Mouse (Mus musculus): ENCODE results near the gene Gm3776. TPM values are rescaled to one million over a fixed set of nuclear protein-coding genes. Genes with fewer than 3 reads are reported as not detected.
"Not testable (repeated sequence)": the region's sequence is repeated elsewhere in the genome, so short reads cannot be mapped to it uniquely, and the experiment has no call there.

The Gm3776 gene
- polyA plus RNA-seq (2015; fragmentation: Nextera tagmentation; extraction: Ambion mirVana), result not detected in 2 replicates

DNA sequence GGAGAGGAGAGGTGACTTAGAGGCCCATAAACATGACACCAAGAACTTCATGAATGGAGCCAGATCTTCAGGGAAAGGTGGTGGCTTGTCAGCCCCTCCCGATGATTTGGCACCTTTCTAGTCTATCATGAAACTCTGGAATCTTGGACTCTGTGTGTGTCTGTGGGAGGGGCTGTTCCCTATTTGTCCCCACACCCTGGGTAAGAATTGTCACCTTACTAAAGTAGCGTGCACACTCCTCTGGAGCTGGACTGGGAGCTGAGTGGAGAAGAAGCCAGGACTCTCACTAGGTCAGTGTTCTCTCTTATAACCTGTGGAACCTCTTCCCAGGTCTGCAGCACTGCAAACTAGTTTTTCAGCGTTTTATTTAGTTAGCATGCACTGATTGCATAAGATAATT lies at the start of gene Gm3776:
Gene Gm3776, plus strand, starts transcription at position 216 of the 400 bp plus-strand sequence.
- H3K27me3 ChIP-seq (replicated peaks); H3K36me3 ChIP-seq (replicated peaks); H3K4me3 ChIP-seq; H3K4me2 ChIP-seq; H3K9ac ChIP-seq; H3K4me1 ChIP-seq; ATAC-seq (replicated peaks); H3K9me3 ChIP-seq; H3K27ac ChIP-seq: not testable (repeated sequence)
- WGBS, result 92% methylated on average over 1 of the region's 3 CpGs

DNA sequence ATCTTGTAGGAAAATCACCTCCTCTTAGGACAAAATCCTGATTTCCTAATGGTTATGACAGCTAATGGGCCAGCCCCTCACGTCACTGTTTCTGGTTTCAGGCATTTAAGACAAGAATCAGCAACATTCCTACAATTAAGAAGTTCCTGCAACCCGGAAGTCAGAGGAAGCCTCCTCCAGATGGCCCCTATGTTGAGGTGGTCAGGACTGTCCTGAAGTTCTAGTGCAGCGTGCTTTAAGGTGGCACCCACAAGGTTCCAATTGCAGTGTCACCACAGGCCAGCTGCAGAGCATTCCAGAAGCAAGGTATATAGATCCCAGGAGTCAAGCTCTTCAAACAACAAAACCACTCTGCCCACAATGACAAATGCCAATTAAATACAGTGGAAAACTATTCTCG lies 48.0 kb upstream of the Gm3776 start:
- 84% methylated on average over 4 of the region's 4 CpGs for WGBS
- no peak for ATAC-seq (replicated peaks)

DNA sequence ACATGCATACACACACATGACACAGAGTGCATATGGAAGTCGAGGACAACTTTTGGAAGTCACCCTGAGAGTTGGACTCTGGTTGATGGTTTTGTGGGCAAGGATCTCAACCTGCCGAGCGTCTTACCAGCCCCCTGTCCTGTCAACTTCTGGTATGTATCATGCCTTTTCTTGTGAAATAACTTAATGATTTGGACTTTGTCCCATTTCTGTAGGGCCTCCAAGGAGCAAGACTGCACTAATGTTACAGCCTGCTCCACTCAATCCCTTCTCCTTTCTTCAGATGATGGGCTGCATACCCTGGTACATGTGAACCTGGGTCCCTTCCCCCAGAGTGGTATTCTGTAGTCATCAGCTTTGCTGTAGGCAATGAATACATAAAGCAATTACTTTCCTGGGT lies 46.9 kb upstream of the Gm3776 start:
- no peak overlapping the region for H3K27ac ChIP-seq
- H3K27me3 ChIP-seq (replicated peaks), result no peaks in the 10 kb centered on the region
- H3K4me2 ChIP-seq, result no peak overlapping the region
- WGBS, result 98% methylated on average over 3 of the region's 3 CpGs
- H3K36me3 ChIP-seq (replicated peaks), result no peaks in the 10 kb centered on the region
- no peak overlapping the region for H3K9ac ChIP-seq
- H3K4me3 ChIP-seq, result no peak overlapping the region
- no peaks in the 10 kb centered on the region for H3K9me3 ChIP-seq
- ATAC-seq (replicated peaks), result no peak
- H3K4me1 ChIP-seq, result no peaks in the 10 kb centered on the region

More for the DNA sequence above, 48.0 kb upstream of the Gm3776 start:
- H3K4me2 ChIP-seq, result no peak overlapping the region
- H3K36me3 ChIP-seq (replicated peaks), result no peaks in the 10 kb centered on the region
- no peak overlapping the region for H3K9ac ChIP-seq
- no peaks in the 10 kb centered on the region for H3K27me3 ChIP-seq (replicated peaks)
- no peak overlapping the region for H3K27ac ChIP-seq
- no peak overlapping the region for H3K4me3 ChIP-seq
- H3K9me3 ChIP-seq, result no peaks in the 10 kb centered on the region
- no peaks in the 10 kb centered on the region for H3K4me1 ChIP-seq

DNA sequence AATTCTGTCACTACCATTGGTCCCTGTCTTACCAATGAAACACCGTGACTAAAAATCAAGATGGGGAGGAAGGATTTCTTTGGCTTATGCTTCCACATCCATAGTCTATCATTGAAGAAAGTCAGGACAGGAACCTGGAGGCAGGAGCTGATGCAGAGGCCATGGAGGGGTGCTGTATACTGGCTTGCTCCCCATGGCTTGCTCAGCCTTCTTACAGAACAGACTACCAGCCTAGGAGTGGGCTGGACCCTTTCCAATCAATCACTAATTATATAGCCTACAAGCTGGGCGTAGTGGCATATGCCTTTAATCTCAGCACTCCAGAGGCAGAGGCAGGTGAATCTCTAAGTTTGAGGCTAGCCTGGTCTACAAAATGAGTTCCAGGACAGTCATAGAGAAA lies 46.1 kb upstream of the Gm3776 start:
- Histone ChIP-seq H3K27me3 (replicated peaks) (no peaks in the 10 kb centered on the region), H3K9ac (no peak overlapping the region), H3K36me3 (replicated peaks) (no peaks in the 10 kb centered on the region), H3K27ac (no peak overlapping the region), H3K4me3 (no peak overlapping the region), H3K9me3 (no peaks in the 10 kb centered on the region), H3K4me2 (no peak overlapping the region), H3K4me1 (no peaks in the 10 kb centered on the region)
- 99% methylated on average over 2 of the region's 2 CpGs for WGBS
- ATAC-seq (replicated peaks), result no peak

- H3K4me1 ChIP-seq, result no peaks in the 10 kb centered on the region
- no peak overlapping the region for H3K27ac ChIP-seq
- WGBS, result 94% methylated on average over 3 of the region's 3 CpGs
- no peaks in the 10 kb centered on the region for H3K9me3 ChIP-seq
- no peaks in the 10 kb centered on the region for H3K36me3 ChIP-seq (replicated peaks)
- no peak for ATAC-seq (replicated peaks)
- no peak overlapping the region for H3K4me3 ChIP-seq
- H3K4me2 ChIP-seq, result no peak overlapping the region
- no peak overlapping the region for H3K9ac ChIP-seq
- H3K27me3 ChIP-seq (replicated peaks), result no peaks in the 10 kb centered on the region
Observed at GRCm38 (mm10) chr9:78211521-78211920, 45.4 kb upstream of the Gm3776 start.

DNA sequence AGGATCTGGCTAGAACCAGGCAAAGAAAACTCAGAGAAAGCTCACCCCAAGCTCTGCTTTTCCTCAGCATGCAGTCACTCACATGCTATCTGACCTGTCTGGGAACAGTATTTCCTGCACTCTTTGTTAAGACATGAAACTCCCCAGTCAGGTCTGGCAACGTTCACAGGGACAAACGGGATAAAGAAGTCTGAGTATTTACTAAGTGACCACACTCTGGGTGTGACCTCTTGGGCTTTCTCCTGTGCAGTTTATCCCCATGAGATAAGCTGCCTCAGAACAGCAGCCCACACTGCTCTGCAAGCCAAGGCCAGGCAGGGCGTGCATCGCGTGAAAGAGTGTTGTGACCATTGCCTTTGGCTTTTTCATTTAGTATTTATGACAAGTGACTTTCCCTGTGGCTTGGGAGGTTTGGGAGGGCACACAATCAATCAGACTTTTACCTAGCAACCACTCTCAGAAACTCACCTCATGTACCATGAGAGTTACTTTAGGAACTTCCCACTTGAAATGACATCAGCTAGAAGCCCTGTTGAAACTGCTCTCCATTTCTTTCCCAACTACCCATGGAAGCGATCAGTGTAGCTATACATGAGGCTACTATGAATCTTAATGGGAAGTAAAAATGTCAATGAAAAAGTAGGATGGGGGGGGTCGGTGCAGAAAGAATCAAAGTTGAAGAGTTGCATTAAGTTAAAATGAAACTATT lies 44.4 kb upstream of the Gm3776 start:
- no peak for ATAC-seq (replicated peaks)
- H3K9me3 ChIP-seq, result no peaks in the 10 kb centered on the region
- no peaks in the 10 kb centered on the region for H3K36me3 ChIP-seq (replicated peaks)
- H3K4me2 ChIP-seq, result no peak overlapping the region
- WGBS, result 86% methylated on average over 7 of the region's 7 CpGs
- no peak overlapping the region for H3K27ac ChIP-seq
- H3K27me3 ChIP-seq (replicated peaks), result no peaks in the 10 kb centered on the region
- H3K4me3 ChIP-seq, result no peak overlapping the region
- H3K4me1 ChIP-seq, result no peaks in the 10 kb centered on the region
- no peak overlapping the region for H3K9ac ChIP-seq

DNA sequence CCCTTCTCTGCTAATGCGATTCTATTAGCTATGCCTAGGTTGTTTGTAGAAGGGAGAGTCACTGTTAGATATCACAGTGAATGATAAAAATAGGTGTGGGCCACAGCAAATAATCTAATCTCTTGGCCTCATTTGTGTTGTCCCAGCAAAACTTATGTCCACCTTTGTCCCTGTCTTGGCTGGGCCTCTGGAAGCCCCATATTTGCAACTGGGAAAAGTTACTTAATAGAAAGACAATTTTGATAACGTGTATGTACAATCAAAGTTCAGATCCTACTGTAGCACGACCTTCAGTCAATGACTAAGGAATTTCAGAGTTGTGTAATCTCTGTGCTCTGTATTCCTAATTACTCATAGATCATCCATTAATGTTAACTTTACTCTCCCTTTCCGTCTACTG lies 39.9 kb upstream of the Gm3776 start:
- Histone ChIP-seq H3K4me2 (no peak overlapping the region), H3K9me3 (no peaks in the 10 kb centered on the region), H3K4me1 (no peaks in the 10 kb centered on the region), H3K27me3 (replicated peaks) (no peaks in the 10 kb centered on the region), H3K4me3 (no peak overlapping the region), H3K9ac (no peak overlapping the region), H3K27ac (no peak overlapping the region), H3K36me3 (replicated peaks) (no peaks in the 10 kb centered on the region)
- no peak for ATAC-seq (replicated peaks)
- 82% methylated on average over 4 of the region's 4 CpGs for WGBS

- no peaks in the 10 kb centered on the region for H3K36me3 ChIP-seq (replicated peaks)
- no peak overlapping the region for H3K9ac ChIP-seq
- H3K4me3 ChIP-seq, result no peak overlapping the region
- no peaks in the 10 kb centered on the region for H3K9me3 ChIP-seq
- no peak overlapping the region for H3K4me2 ChIP-seq
- 78% methylated on average over 8 of the region's 8 CpGs for WGBS
- H3K4me1 ChIP-seq, result no peaks in the 10 kb centered on the region
- H3K27ac ChIP-seq, result no peak overlapping the region
- no peak for ATAC-seq (replicated peaks)
- H3K27me3 ChIP-seq (replicated peaks), result no peaks in the 10 kb centered on the region
Observed at GRCm38 (mm10) chr9:78222616-78223015, 34.3 kb upstream of the Gm3776 start.

DNA sequence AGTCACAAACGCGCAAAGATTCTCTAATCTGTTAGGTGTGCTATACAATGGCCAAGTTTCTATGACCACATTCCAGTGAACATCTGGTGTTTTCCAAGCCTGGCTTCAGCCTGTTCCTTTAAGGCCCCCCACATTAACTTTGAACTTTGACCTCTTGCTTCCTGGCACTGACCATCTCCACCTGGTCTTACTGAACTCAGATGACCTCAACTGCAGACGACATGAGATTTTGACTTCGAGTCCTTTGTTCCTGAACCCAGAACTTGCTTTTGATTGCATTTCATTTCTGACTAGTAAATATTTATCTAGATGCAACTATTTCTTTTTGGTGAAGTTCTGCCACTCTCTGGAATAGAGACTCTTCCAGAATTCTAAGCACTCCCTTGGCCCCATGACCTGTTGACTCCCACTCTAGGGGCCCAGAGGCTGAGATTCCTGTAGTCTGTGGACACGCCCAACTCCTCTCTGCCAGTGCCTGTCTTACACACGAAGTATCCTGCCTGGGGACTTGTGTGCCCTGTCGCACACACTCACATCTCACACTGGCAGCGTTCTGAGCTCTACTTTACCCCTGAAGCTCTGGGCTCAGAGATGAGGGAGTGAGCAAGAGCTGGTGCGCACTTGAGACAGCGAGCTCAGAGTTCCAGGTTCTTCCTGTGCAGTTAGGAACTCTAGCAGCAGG lies 33.6 kb upstream of the Gm3776 start:
- ATAC-seq (replicated peaks), result no peak
- Histone ChIP-seq H3K27me3 (replicated peaks) (no peaks in the 10 kb centered on the region), H3K9ac (no peak overlapping the region), H3K9me3 (no peaks in the 10 kb centered on the region), H3K27ac (no peak overlapping the region), H3K4me3 (no peak overlapping the region), H3K36me3 (replicated peaks) (no peaks in the 10 kb centered on the region), H3K4me2 (no peak overlapping the region), H3K4me1 (no peaks in the 10 kb centered on the region)
- WGBS, result 81% methylated on average over 10 of the region's 10 CpGs

DNA sequence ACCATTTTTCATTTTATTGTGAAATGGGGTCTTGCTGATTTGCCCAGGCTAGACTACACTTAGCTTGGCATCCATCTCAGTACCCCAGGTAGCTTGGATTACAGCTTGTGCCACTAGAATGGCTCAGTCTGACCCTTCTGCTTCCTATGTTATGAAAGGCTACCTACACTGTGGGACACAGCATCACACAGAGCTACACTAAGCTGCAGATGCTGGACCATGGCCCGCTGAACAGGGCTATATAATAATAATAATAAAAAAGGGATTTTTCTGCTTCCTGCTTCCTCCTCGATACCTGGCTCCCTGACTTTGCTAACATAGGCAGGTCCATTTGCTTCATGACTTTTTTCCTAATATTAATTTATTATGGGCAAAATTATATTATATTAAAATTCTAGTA lies 32.5 kb upstream of the Gm3776 start:
- Histone ChIP-seq H3K4me3 (no peak overlapping the region), H3K27me3 (replicated peaks) (no peaks in the 10 kb centered on the region), H3K36me3 (replicated peaks) (no peaks in the 10 kb centered on the region), H3K27ac (no peak overlapping the region), H3K9ac (no peak overlapping the region), H3K9me3 (no peaks in the 10 kb centered on the region), H3K4me2 (no peak overlapping the region), H3K4me1 (no peaks in the 10 kb centered on the region)
- ATAC-seq (replicated peaks), result no peak
- WGBS, result 88% methylated on average over 2 of the region's 2 CpGs

DNA sequence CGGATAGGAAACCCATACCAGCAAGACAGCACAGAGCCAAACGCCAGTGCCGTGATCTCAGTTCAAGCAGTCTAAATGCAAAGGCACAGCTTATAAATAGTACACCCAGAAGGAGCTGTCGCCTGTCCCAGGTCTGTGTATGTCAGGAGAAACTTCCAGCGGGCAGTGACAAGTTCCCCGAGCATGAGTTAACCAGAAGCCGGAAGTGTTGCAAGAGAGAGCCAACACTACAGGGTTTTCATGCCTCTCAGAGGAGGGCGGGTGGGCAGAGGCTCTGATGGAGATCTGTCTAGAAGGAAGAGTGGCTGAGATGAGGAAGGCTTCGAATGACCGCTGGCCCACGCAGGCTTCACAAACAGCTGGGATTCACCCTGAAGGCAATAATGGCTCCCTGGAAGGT lies 31.6 kb upstream of the Gm3776 start:
- 85% methylated on average over 11 of the region's 11 CpGs for WGBS
- H3K9ac ChIP-seq, result no peak overlapping the region
- H3K4me3 ChIP-seq, result no peak overlapping the region
- H3K4me1 ChIP-seq, result no peaks in the 10 kb centered on the region
- ATAC-seq (replicated peaks), result no peak
- H3K9me3 ChIP-seq, result no peaks in the 10 kb centered on the region
- H3K4me2 ChIP-seq, result no peak overlapping the region
- no peak overlapping the region for H3K27ac ChIP-seq
- H3K36me3 ChIP-seq (replicated peaks), result no peaks in the 10 kb centered on the region
- H3K27me3 ChIP-seq (replicated peaks), result no peaks in the 10 kb centered on the region

DNA sequence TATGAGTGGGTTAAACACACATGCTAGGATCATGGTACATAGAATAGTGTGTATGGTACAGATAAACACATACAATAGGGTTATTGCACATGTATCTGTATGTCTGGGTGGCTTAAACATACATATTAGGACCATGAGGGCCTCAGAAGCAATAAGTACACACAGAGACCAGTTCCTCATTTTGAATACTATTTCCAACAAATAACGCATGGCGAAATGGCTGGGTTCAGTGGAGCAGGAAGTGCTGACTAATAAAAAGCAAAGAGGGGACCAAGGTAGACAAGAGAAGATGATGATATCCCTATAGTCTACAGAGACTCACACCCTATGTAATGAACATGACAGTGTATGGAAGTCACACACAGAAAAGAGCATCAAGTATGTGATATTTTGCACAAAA lies 28.8 kb upstream of the Gm3776 start:
- H3K9ac ChIP-seq, result no peak overlapping the region
- H3K27ac ChIP-seq, result no peak overlapping the region
- no peaks in the 10 kb centered on the region for H3K36me3 ChIP-seq (replicated peaks)
- no peak overlapping the region for H3K4me2 ChIP-seq
- WGBS, result 95% methylated on average over 2 of the region's 2 CpGs
- no peaks in the 10 kb centered on the region for H3K4me1 ChIP-seq
- H3K27me3 ChIP-seq (replicated peaks), result no peaks in the 10 kb centered on the region
- no peak overlapping the region for H3K4me3 ChIP-seq
- ATAC-seq (replicated peaks), result no peak
- H3K9me3 ChIP-seq, result no peaks in the 10 kb centered on the region

DNA sequence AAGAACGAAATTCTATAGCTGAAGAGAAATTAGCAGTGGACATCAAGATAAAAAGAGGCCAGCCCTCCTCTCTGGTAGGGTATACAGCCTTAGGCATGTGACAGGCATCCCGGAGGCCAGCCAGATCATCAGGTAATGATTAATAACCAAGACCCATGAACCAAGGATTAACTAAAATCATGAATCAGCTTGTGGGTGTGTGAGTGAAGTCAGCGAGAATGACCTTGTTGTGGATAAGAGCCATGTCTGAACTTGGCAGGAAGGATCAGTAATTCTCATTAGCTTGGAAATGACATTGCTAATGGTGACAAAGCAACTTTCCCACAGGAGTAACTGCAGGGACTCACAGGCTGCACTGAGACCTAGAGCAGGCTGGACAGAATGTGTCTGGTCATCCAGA lies 27.3 kb upstream of the Gm3776 start:
- 83% methylated on average over 3 of the region's 3 CpGs for WGBS
- H3K27me3 ChIP-seq (replicated peaks); H3K36me3 ChIP-seq (replicated peaks); H3K9me3 ChIP-seq; H3K4me1 ChIP-seq; H3K4me2 ChIP-seq; H3K9ac ChIP-seq; H3K4me3 ChIP-seq; H3K27ac ChIP-seq; ATAC-seq (replicated peaks): not testable (repeated sequence)

Measured in midbrain, embryonic 15.5 days (tissue).